Mouse (Mus musculus): ENCODE measurements at regions not wholly inside any gene's neighbourhood (a gene's known extent, or its start where the extent isn't known, plus 50 kb on each side); places are given as distances from the start of the nearest gene placed in this dataset.

DNA sequence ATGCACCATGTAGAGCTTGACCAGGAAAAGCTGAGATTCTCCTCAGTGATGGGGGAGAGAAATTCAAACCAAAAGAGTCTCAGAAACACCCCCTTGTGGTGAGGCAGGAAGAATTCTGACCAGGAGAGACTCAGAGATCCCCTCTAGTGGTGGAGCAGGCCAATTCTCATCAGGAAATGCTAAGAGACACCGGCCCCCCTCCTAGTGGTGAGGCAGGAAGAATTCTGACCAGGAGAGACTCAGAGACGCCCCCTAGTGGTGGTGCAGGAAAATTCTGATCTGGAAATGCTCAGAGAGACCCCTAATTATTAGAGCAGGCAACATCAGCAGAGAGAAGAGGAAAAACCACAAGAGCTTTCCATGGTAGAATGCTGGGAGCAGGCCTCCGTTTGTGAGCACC, 303.4 kb downstream of the Dcdc2c start:
- TF ChIP-seq POLR2A (IDR thresholded peaks at IDR 0.05; ENCODE audit: borderline replicate concordance, control insufficient read depth, low read depth, low read length) (no peak), CTCF (IDR thresholded peaks at IDR 0.05; ENCODE audit: control insufficient read depth, insufficient read depth, low read length) (no peak)

Measured in bone marrow, adult 2 months (tissue).